Mouse (Mus musculus) kidney, postnatal 25 days (tissue): Measurements from ENCODE around the gene Cfap43.

Experiments
- DNase-seq, 2 experiments: peaks; one replicate each; pipeline ENCODE4 v3.0.0; 2021; ENCODE audit warnings: mixed read lengths in 2 of 2

The Cfap43 gene

GRCm38 (mm10) chr19:47790316-47791020 is 128.6 kb downstream of the Cfap43 start:
- DNase-seq = no peak

- DNase-seq = no peak
Measured at GRCm38 (mm10) chr19:47783898-47784297, 135.2 kb downstream of the Cfap43 start.

DNA sequence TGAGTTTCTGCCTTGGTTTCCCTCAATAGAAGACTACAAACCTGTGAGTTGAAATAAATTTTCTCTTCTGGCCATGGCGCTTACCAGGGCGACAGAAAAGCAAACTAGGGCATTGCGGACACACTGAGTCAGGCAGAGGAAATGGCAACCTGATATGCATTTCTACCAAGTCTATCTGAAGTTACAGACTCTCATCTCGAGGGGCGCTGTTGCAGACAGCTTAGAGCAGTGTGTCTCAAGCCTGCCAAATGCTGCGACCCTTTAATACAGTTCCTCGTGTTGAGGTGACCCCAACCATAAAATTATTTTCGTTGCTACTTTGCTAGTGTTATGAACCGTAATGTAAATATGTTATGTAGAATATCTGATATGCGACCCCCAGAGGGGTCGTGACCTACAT is 138.1 kb downstream of the Cfap43 start:
- DNase-seq = no peak

DNA sequence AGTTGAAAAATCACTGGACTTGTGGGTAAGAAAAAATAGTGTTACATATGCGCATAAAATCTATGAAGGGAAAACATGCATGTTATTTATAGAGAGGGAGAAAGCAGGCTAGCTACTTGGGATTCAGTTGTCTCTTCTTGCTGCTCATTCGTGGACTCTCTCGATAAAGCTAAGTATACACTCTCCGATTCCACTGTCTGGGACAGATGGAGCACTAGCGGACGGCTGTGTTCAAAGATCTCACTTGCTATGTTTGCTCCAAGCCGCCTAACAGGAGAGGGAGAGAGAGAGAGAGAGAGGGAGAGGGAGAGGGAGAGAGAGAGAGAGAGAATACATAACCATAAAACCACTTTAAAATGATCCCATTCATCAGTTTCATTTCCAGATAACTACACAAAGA is 138.9 kb downstream of the Cfap43 start:
- DNase-seq = no peak

GRCm38 (mm10) chr19:47777847-47778246 is 141.2 kb downstream of the Cfap43 start:
- DNase-seq = no peak

GRCm38 (mm10) chr19:47755625-47756024 is 163.5 kb downstream of the Cfap43 start:
- peak in 1 of 2 experiments; percentile 15 for DNase-seq

DNA sequence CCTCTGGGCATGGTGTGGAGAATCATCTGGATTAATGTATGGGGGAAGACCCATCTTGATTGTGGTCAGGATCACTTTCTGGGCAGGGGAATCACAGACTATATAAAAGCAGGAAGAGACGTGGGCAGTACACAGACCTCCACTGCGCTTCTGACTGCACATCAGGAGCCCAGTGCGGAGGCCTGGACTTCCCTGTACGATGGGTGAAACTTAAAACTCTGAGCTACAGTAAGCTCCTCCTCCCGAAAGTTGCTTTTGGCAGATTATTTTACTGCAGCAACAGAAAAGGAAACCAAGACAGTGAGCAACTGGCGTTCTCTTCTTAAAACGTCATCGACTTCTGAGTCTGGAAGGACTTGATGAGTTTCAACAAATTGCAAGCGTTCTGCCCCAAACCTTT is 164.2 kb downstream of the Cfap43 start:
- DNase-seq = no peak

- no peak for DNase-seq
Measured at GRCm38 (mm10) chr19:47753921-47754320, 165.2 kb downstream of the Cfap43 start.

- DNase-seq = no peak
Measured at GRCm38 (mm10) chr19:47752456-47752855, 166.6 kb downstream of the Cfap43 start.

- no peak for DNase-seq
Measured at GRCm38 (mm10) chr19:47750391-47750790, 168.7 kb downstream of the Cfap43 start.

- DNase-seq = no peak
Measured at GRCm38 (mm10) chr19:47748950-47749349, 170.1 kb downstream of the Cfap43 start.

- DNase-seq = no peak
Measured at GRCm38 (mm10) chr19:47747072-47747471, 172.0 kb downstream of the Cfap43 start.

DNA sequence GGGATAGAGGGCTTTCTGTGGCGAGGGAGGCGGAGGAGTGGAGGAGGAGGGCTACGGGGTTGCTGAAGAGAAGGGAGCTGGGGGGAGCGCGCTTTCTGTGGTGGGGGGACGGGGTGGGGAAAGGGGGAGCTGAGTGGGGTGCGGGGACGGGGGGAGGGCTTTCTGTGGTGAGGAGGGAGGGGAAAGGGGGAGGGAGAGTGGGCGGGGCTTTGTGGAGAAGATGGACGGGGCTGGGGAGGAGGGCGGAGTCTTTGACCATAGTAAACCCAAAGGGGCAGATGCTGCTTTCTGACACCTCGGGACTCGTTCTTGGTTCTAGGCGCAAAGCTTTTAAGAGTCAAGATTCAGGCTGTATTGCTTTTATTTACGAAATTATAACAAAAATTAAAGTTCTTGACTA is 187.2 kb downstream of the Cfap43 start:
- peak; percentile 79 to 83 for DNase-seq

- DNase-seq = peak; percentile 99 to 100
Measured at GRCm38 (mm10) chr19:47731071-47731881, 187.8 kb downstream of the Cfap43 start, which contains the start of gene Sfr1. Gene Sfr1 (plus strand): TSS chr19:47731682.

DNA sequence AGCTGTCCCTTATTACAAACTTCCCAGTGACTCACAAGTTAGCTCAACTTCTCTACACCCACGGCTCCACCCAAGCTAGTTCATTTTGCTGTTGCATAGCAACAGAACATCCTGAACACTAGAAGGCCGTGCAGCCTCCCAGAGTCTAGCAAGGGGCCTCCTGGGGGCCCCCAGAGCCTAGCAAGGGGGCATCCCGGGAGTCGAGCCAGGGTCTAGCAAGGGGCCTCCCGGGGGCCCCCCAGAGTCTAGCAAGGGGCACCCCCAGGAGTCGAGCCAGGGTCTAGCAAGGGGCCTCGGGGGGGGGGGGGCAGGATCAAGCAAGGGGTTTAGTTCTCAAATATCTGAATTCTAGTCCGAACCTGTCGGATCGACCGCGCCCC is 188.4 kb downstream of the Cfap43 start:
- DNase-seq = peak; percentile 45 to 73

GRCm38 (mm10) chr19:47725643-47726140 is 193.4 kb downstream of the Cfap43 start:
- DNase-seq = no peak

- no peak for DNase-seq
Measured at GRCm38 (mm10) chr19:47724903-47725302, 194.2 kb downstream of the Cfap43 start.

GRCm38 (mm10) chr19:47722471-47722870 is 196.6 kb downstream of the Cfap43 start:
- DNase-seq = no peak

GRCm38 (mm10) chr19:47719147-47719546 is 199.9 kb downstream of the Cfap43 start:
- no peak for DNase-seq

DNA sequence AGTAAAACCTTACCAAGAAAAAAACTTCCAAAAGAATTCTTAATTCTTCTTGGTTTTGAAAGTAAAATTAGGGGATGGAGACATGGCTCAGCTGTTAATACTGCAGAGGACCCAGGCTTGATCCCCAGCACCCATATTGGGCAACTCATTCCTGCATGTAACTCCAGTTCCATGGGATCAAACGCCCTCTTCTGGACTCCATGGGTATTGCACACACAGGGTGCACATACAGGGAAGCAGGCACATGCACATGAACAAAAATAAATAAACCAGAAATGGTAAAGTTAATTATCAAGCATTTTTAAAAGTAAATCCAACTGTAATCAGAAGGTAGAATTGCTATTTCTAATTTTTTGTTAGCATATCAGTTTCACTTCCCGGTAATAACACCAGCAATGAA is 202.9 kb downstream of the Cfap43 start:
- no peak for DNase-seq

GRCm38 (mm10) chr19:47713457-47713856 is 205.6 kb downstream of the Cfap43 start:
- DNase-seq = no peak

- no peak for DNase-seq
Measured at GRCm38 (mm10) chr19:47710376-47710775, 208.7 kb downstream of the Cfap43 start.

DNA sequence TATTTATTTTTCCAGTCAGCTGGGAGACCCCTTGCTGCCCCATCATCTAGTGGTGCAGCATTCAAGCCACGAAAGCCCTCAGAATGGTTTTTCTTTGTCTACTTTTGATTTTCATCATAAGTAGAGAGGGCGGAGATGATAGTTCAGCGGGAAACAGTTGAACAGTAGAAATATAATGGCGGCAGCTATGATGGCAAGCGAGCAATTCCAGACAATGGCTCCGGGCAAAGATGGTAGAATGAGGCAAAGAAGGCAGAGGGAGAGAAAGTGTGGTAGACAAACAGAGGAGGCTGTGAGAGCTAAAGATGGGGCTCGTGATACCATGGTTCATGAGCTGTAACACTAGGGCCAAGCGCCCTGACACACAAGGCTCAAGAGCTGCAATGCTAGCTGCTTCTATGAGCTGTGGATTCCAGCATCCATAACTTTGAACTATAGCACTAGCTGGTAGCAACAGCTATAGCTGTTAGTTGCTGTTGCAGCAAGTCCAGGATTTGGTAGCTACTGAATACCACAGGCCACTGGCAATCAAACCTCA is 213.2 kb downstream of the Cfap43 start:
- no peak for DNase-seq
